Mouse (Mus musculus) testis, adult 10 weeks (tissue): ENCODE results near the gene Gadd45b. TPM values are rescaled to one million over a fixed set of nuclear protein-coding genes. Genes with fewer than 3 reads are reported as not detected.

Experiments
- polyA plus RNA-seq: library from polyadenylated mRNA; stranded (reverse); fragments of 350-450 nt; fragmentation: Illumina TruSeq; extraction: RNeasy Lipid Tissue Mini Kit (QIAGEN cat#74804); gene quantifications from one replicate; pipeline ENCODE4 v1.2.3, GENCODE M21; 2014; ENCODE audit warnings: low read depth, low replicate concordance

Gene Gadd45b
- polyA plus RNA-seq, result 3.8 TPM

GRCm38 (mm10) chr10:80929299-80930226, at the start of gene Gadd45b:
Gene Gadd45b, plus strand, starts transcription at chr10:80930073.

DNA sequence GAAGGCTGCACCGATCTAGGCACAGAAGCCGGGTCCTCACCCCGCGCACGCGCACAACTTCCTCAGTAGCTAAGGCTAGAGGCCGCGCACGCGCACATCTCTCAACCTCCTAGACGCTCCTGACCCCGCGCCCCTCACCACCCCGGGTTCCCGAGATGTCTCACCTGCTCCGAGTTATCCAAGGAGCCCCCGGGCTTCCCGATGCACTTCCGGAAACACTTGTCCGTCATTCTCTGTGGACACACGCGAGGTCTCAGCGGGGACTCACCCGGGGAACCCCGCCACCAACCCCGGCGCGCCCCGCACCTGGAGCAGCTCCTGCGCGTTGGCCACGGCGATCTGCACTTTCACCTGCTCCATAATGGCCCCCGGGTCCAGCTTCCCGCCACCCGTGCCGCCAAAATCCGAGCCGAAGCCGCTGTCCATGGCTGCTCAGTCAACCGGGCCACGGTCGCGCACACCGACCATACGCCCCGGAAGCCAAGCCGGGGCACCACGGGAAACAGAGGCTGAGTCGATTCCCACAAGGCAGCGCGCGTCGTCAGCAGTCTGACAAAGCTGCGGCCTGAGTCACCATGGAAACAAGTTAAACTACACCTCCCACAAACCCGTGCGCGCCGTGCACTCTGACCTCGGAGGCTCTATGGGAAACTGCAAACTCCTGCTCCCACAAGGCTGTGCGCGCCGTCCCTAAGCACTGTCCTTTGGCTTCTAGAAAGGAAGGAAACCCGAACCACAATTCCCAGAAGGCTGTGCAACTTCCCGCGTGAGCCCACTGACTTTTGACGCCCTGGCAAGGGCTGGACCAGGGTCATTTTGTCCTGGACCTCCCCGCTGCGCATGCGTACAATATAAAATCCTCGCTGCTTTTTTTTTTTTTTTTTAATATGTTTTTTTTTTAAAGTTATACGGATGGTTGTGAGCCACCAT, 29.3 kb upstream of the Gadd45b start, which contains the start of gene Timm13:
TSS of gene Timm13 (minus strand) at position 652 of the 930 bp plus-strand sequence.

GRCm38 (mm10) chr10:80917779-80918434, 12.0 kb upstream of the Gadd45b start, which contains the start of gene Lmnb2:
Gene Lmnb2, minus strand, starts transcription at chr10:80918245.

Other genes with a start within 250 kb of the Gadd45b start
- gene Mob3a, start 228.1 kb upstream of the Gadd45b start, polyA plus RNA-seq, result 2.6 TPM
- gene Izumo4, start 227.9 kb upstream of the Gadd45b start, polyA plus RNA-seq, result 20.6 TPM
- 18.3 TPM for gene Ap3d1, start 187.8 kb upstream of the Gadd45b start, polyA plus RNA-seq
- gene Dot1l, start 174.9 kb upstream of the Gadd45b start, polyA plus RNA-seq, result 7.6 TPM
- 5.3 TPM for gene Sf3a2, start 131.9 kb upstream of the Gadd45b start, polyA plus RNA-seq
- 3.8 TPM for gene Plekhj1, start 131.4 kb upstream of the Gadd45b start, polyA plus RNA-seq
- gene Amh, start 124.8 kb upstream of the Gadd45b start, polyA plus RNA-seq, result not detected
- not detected for gene Jsrp1, start 116.6 kb upstream of the Gadd45b start, polyA plus RNA-seq
- gene Oaz1, start 103.4 kb upstream of the Gadd45b start, polyA plus RNA-seq, result 30.7 TPM
- gene Lingo3, start 86.0 kb upstream of the Gadd45b start, polyA plus RNA-seq, result 0.06 TPM
- gene Lsm7, start 74.9 kb upstream of the Gadd45b start, polyA plus RNA-seq, result 2.3 TPM
- gene Sppl2b, start 74.8 kb upstream of the Gadd45b start, polyA plus RNA-seq, result 1.7 TPM
- not detected for gene Tmprss9, start 58.2 kb upstream of the Gadd45b start, polyA plus RNA-seq
- not detected for gene Timm13, start 29.1 kb upstream of the Gadd45b start, polyA plus RNA-seq
- gene Lmnb2, start 11.8 kb upstream of the Gadd45b start, polyA plus RNA-seq, result 1.6 TPM
- gene Gng7, start 84.9 kb downstream of the Gadd45b start, polyA plus RNA-seq, result 0.27 TPM
- gene Diras1, start 95.6 kb downstream of the Gadd45b start, polyA plus RNA-seq, result 0.17 TPM
- gene Slc39a3, start 107.4 kb downstream of the Gadd45b start, polyA plus RNA-seq, result 0.71 TPM
- 3.3 TPM for gene Sgta, start 130.1 kb downstream of the Gadd45b start, polyA plus RNA-seq
- 3.0 TPM for gene Thop1, start 140.0 kb downstream of the Gadd45b start, polyA plus RNA-seq
- gene Creb3l3, start 168.8 kb downstream of the Gadd45b start, polyA plus RNA-seq, result 0.08 TPM
- 3.2 TPM for gene Map2k2, start 175.8 kb downstream of the Gadd45b start, polyA plus RNA-seq
- 1.8 TPM for gene Zbtb7a, start 205.1 kb downstream of the Gadd45b start, polyA plus RNA-seq
- 0.78 TPM for gene Pias4, start 237.8 kb downstream of the Gadd45b start, polyA plus RNA-seq
- 18.1 TPM for gene Eef2, start 246.6 kb downstream of the Gadd45b start, polyA plus RNA-seq